Mouse (Mus musculus) kidney, embryonic 14.5 days (tissue): ENCODE measurements around the gene Cfi. TPM values are rescaled to one million over a fixed set of nuclear protein-coding genes. Genes with fewer than 3 reads are reported as not detected.
A peak's percentile ranks its signal among the peaks of the same experiment; 100 is the strongest.

Experiments
- ATAC-seq: fragments of 200-750 bp; cut with Nextera tagmentation; 2 replicates; pipeline ENCODE4 v1.8.0; 2017; ENCODE audit warnings: moderate number of reproducible peaks, mild to moderate bottlenecking, moderate TSS enrichment, moderate library complexity; ENCODE audit not compliant: low FRiP score, low TSS enrichment
- H3K27ac ChIP-seq: fragments of 300-500 bp; sonication (generic); 2 replicates; pipeline ENCODE4 v1.5.1; 2014; ENCODE audit warnings: low read depth, mild to moderate bottlenecking, low read length, moderate library complexity, mixed read lengths
- H3K27me3 ChIP-seq: fragments of 300-500 bp; sonication (generic); 2 replicates; pipeline ENCODE4 v1.6.1; 2014; ENCODE audit warnings: mild to moderate bottlenecking, low read length; ENCODE audit not compliant: control insufficient read depth, insufficient read depth
- H3K36me3 ChIP-seq: fragments of 300-500 bp; sonication (generic); 2 replicates; pipeline ENCODE4 v1.6.1; 2014; ENCODE audit warnings: low read length, mixed read lengths; ENCODE audit not compliant: control insufficient read depth, insufficient read depth
- H3K4me1 ChIP-seq: fragments of 300-500 bp; sonication (generic); 2 replicates; pipeline ENCODE4 v1.6.1; 2014; ENCODE audit warnings: low read length, mixed read lengths; ENCODE audit not compliant: control insufficient read depth, insufficient read depth
- H3K4me2 ChIP-seq: fragments of 300-500 bp; sonication (generic); replicated peaks from 2 replicates; pipeline ENCODE4 v1.6.1; 2014; ENCODE audit warnings: low read depth, mild to moderate bottlenecking, low read length
- H3K4me3 ChIP-seq: fragments of 300-500 bp; sonication (generic); 2 replicates; pipeline ENCODE4 v1.5.1; 2014; ENCODE audit warnings: mild to moderate bottlenecking, low read length
- H3K9ac ChIP-seq: fragments of 300-500 bp; sonication (generic); 2 replicates; pipeline ENCODE4 v1.6.1; 2014; ENCODE audit warnings: low read depth, mild to moderate bottlenecking, low read length, moderate library complexity
- H3K9me3 ChIP-seq: fragments of 300-500 bp; sonication (generic); 2 replicates; pipeline ENCODE4 v1.6.1; 2016; ENCODE audit warnings: low read length; ENCODE audit not compliant: control insufficient read depth
- WGBS: fragments of 180-500 bp; shearing (Covaris S2); extraction: QIAGEN DNeasy Blood & Tissue Kit; methylation state at CpG from one replicate; pipeline ENCODE4 v1.1.7; 2014; 5-methylcytosine and 5-hydroxymethylcytosine counted together
- polyA plus RNA-seq: library from polyadenylated mRNA; unstranded; fragments of >200 nt; fragmentation: Nextera tagmentation; extraction: Ambion mirVana; gene quantifications from 2 replicates; pipeline ENCODE4 v1.2.1, GENCODE M21; 2014

Gene Cfi
- polyA plus RNA-seq, 1 experiment from 2014 or later, result 7.8 TPM

- no peak overlapping the region for H3K27ac ChIP-seq
- H3K36me3 ChIP-seq, result peaks cover 17% of the 10 kb centered on the region; the same call in 1 of the 2 replicates
- no peak overlapping the region for H3K4me2 ChIP-seq
- no peak overlapping the region for H3K9ac ChIP-seq
- no peaks in the 10 kb centered on the region for H3K9me3 ChIP-seq
- ATAC-seq, result no peak
- H3K4me1 ChIP-seq, result peaks cover 8% of the 10 kb centered on the region; the same call in 1 of the 2 replicates
- no peaks in the 10 kb centered on the region for H3K27me3 ChIP-seq
- 86% methylated on average over 3 of the region's 3 CpGs for whole genome bisulfite sequencing
- no peak overlapping the region for H3K4me3 ChIP-seq
Measured at GRCm38 (mm10) chr3:129903369-129903768, 67.7 kb downstream of the Cfi start.

- H3K4me2 ChIP-seq, result no peak overlapping the region
- no peaks in the 10 kb centered on the region for H3K9me3 ChIP-seq
- ATAC-seq, result no peak
- no peak overlapping the region for H3K27ac ChIP-seq
- 84% methylated on average over 8 of the region's 8 CpGs for WGBS
- peaks cover 17% of the 10 kb centered on the region; the same call in 1 of the 2 replicates for H3K36me3 ChIP-seq
- no peak overlapping the region for H3K9ac ChIP-seq
- H3K27me3 ChIP-seq, result no peaks in the 10 kb centered on the region
- peaks cover 8% of the 10 kb centered on the region; the same call in 1 of the 2 replicates for H3K4me1 ChIP-seq
- H3K4me3 ChIP-seq, result no peak overlapping the region
Measured at GRCm38 (mm10) chr3:129903866-129904265, 68.2 kb downstream of the Cfi start.

GRCm38 (mm10) chr3:129904381-129905132 is 68.9 kb downstream of the Cfi start:
- H3K27me3 ChIP-seq, result no peaks in the 10 kb centered on the region
- H3K36me3 ChIP-seq, result peaks cover 19% of the 10 kb centered on the region; the same call in 1 of the 2 replicates
- no peak overlapping the region for H3K27ac ChIP-seq
- H3K4me2 ChIP-seq, result no peak overlapping the region
- H3K4me3 ChIP-seq, result no peak overlapping the region
- 82% methylated on average over 7 of the region's 7 CpGs for WGBS
- peaks cover 8% of the 10 kb centered on the region; the same call in 1 of the 2 replicates for H3K4me1 ChIP-seq
- ATAC-seq, result no peak
- H3K9ac ChIP-seq, result no peak overlapping the region
- H3K9me3 ChIP-seq, result no peaks in the 10 kb centered on the region

- Histone ChIP-seq H3K4me2 (no peak overlapping the region), H3K9me3 (no peaks in the 10 kb centered on the region), H3K9ac (no peak overlapping the region), H3K36me3 (peaks cover 41% of the 10 kb centered on the region; the same call in 1 of the 2 replicates), H3K4me3 (no peak overlapping the region), H3K27me3 (no peaks in the 10 kb centered on the region), H3K4me1 (no peaks in the 10 kb centered on the region), H3K27ac (no peak overlapping the region)
- no peak for ATAC-seq
- WGBS, result 95% methylated on average over 14 of the region's 14 CpGs
Measured at GRCm38 (mm10) chr3:129912025-129912424, 76.3 kb downstream of the Cfi start.

- H3K4me3 ChIP-seq, result no peak overlapping the region
- no peaks in the 10 kb centered on the region for H3K4me1 ChIP-seq
- 96% methylated on average over 13 of the region's 13 CpGs for WGBS
- no peaks in the 10 kb centered on the region for H3K9me3 ChIP-seq
- H3K4me2 ChIP-seq, result no peak overlapping the region
- peaks cover 36% of the 10 kb centered on the region; the same call in 1 of the 2 replicates for H3K36me3 ChIP-seq
- H3K27ac ChIP-seq, result no peak overlapping the region
- H3K27me3 ChIP-seq, result no peaks in the 10 kb centered on the region
- no peak for ATAC-seq
- H3K9ac ChIP-seq, result no peak overlapping the region
Measured at GRCm38 (mm10) chr3:129913241-129913640, 77.6 kb downstream of the Cfi start.

GRCm38 (mm10) chr3:129917424-129917823 is 81.7 kb downstream of the Cfi start:
- Histone ChIP-seq H3K9ac (no peak overlapping the region), H3K36me3 (peaks cover 10% of the 10 kb centered on the region; the same call in 1 of the 2 replicates), H3K4me2 (no peak overlapping the region), H3K27ac (no peak overlapping the region), H3K4me1 (no peaks in the 10 kb centered on the region), H3K27me3 (no peaks in the 10 kb centered on the region), H3K9me3 (no peaks in the 10 kb centered on the region), H3K4me3 (no peak overlapping the region)
- WGBS, result 84% methylated on average over 3 of the region's 3 CpGs
- no peak for ATAC-seq

GRCm38 (mm10) chr3:129918434-129918833 is 82.8 kb downstream of the Cfi start:
- 16% methylated on average over 13 of the region's 13 CpGs for WGBS
- H3K4me2 ChIP-seq, result no peak overlapping the region
- ATAC-seq, result peak; percentile 46; the same call in 1 of the 2 replicates
- no peak overlapping the region for H3K27ac ChIP-seq
- no peaks in the 10 kb centered on the region for H3K4me1 ChIP-seq
- H3K4me3 ChIP-seq, result no peak overlapping the region
- peaks cover 5% of the 10 kb centered on the region; the same call in 1 of the 2 replicates for H3K36me3 ChIP-seq
- H3K27me3 ChIP-seq, result no peaks in the 10 kb centered on the region
- no peaks in the 10 kb centered on the region for H3K9me3 ChIP-seq
- no peak overlapping the region for H3K9ac ChIP-seq

GRCm38 (mm10) chr3:129923581-129923980 is 87.9 kb downstream of the Cfi start:
- Histone ChIP-seq H3K36me3 (no peaks in the 10 kb centered on the region), H3K4me2 (no peak overlapping the region), H3K4me1 (no peaks in the 10 kb centered on the region), H3K27ac (no peak overlapping the region), H3K27me3 (no peaks in the 10 kb centered on the region), H3K4me3 (no peak overlapping the region), H3K9ac (no peak overlapping the region), H3K9me3 (no peaks in the 10 kb centered on the region)
- no peak for ATAC-seq
- 88% methylated on average over 7 of the region's 7 CpGs for WGBS
